Mouse (Mus musculus): ENCODE results near the gene Mta2. TPM values are rescaled to one million over a fixed set of nuclear protein-coding genes. Genes with fewer than 3 reads are reported as not detected.

Gene Mta2
- total and polyA plus RNA-seq, 3 experiments: 116 to 171 (median 167) TPM

GRCm38 (mm10) chr19:8892829-8893766, 48.6 kb upstream of the Mta2 start, which contains the start of gene Ints5:
Gene Ints5 (plus strand): TSS chr19:8893005.
- Histone ChIP-seq H3K27me3 (ENCODE audit: control insufficient read depth in 1 of 2, insufficient read depth in 2 of 2, low read length in 2 of 2) (no peaks in the 10 kb centered on the region), H3K9ac (ENCODE audit: control insufficient read depth, low read depth, low read length, poor library complexity, severe bottlenecking) (peak within 1 kb of the TSS; percentile 89), H3K27ac (ENCODE audit: control insufficient read depth, low read depth, low read length) (peak within 1 kb of the TSS; percentile 91), H3K9me3 (replicated peaks; ENCODE audit: insufficient read depth, low read length) (no peaks in the 10 kb centered on the region), H3K4me1 (ENCODE audit: control insufficient read depth in 1 of 2, insufficient read depth in 2 of 2, low read length in 2 of 2) (peaks cover 4 to 20% of the 10 kb centered on the region in 2 experiments; a peak in 3 of 4 replicates), H3K4me3 (ENCODE audit: control insufficient read depth in 1 of 2, insufficient read depth in 1 of 2, low read depth in 2 of 2, low read length in 2 of 2) (peak within 1 kb of the TSS; percentile 75 to 76), H3K79me2 (ENCODE audit: control insufficient read depth, insufficient read depth, low read length, poor library complexity) (peaks cover 56% of the 10 kb centered on the region), H3K36me3 (ENCODE audit: control insufficient read depth in 1 of 2, insufficient read depth in 2 of 2, low read length in 2 of 2) (peaks cover 0 to 38% of the 10 kb centered on the region in 2 experiments; a peak in 2 of 4 replicates)
- peak; percentile 95 for DNase-seq (ENCODE audit: low read depth, low spot score)
- TF ChIP-seq EP300 (IDR thresholded peaks at IDR 0.05; ENCODE audit: low read depth in 1 of 2, low read length in 2 of 2) (peak in 1 of 2 experiments; percentile 46; a peak in 1 of 4 replicates), ZMIZ1 (IDR thresholded peaks at IDR 0.05; ENCODE audit: low read depth, low read length) (peak; percentile 57), ELF1 (IDR thresholded peaks at IDR 0.05; ENCODE audit: low read depth, low read length) (peak; percentile 43; the same call in 1 of the 2 replicates), MAX (IDR thresholded peaks at IDR 0.05; ENCODE audit: low read length) (peak; percentile 80), SMC3 (IDR thresholded peaks at IDR 0.05; ENCODE audit: low read depth, low read length) (no peak), ZC3H11A (IDR thresholded peaks at IDR 0.05; ENCODE audit: low read depth, low read length) (no peak), USF1 (IDR thresholded peaks at IDR 0.05; ENCODE audit: low read depth, low read length) (0 out of 2 replicates have a peak, but pooled peaks have one; percentile 28), TBP (IDR thresholded peaks at IDR 0.05; ENCODE audit: low read depth, low read length) (peak; percentile 96), GATA1 (IDR thresholded peaks at IDR 0.05; ENCODE audit: low read depth, low read length) (peak; percentile 85), MAZ (IDR thresholded peaks at IDR 0.05; ENCODE audit: low read depth, low read length) (peak; percentile 73; the same call in 1 of the 2 replicates), MXI1 (IDR thresholded peaks at IDR 0.05; ENCODE audit: low read depth, low read length) (no peak; the same call in 1 of the 2 replicates), TCF12 (IDR thresholded peaks at IDR 0.05; ENCODE audit: low read depth, low read length) (peak; percentile 83), NELFE (IDR thresholded peaks at IDR 0.05; ENCODE audit: low read depth, low read length) (peak; percentile 93), ETS1 (IDR thresholded peaks at IDR 0.05; ENCODE audit: low read depth, low read length) (peak; percentile 35), SIN3A (IDR thresholded peaks at IDR 0.05; ENCODE audit: low read length) (peak; percentile 90), CTCF (IDR thresholded peaks at IDR 0.05 in 2 of 3, conservative IDR thresholded peaks at IDR 0.05 in 1 of 3; ENCODE audit: control insufficient read depth in 1 of 3, insufficient read depth in 1 of 3, low read depth in 2 of 3, low read length in 3 of 3, poor library complexity in 1 of 3, severe bottlenecking in 1 of 3) (no peak), UBTF (IDR thresholded peaks at IDR 0.05; ENCODE audit: borderline replicate concordance, insufficient read depth, low read depth, low read length) (peak; percentile 87; the same call in 1 of the 2 replicates), NRF1 (IDR thresholded peaks at IDR 0.05; ENCODE audit: insufficient read depth, low read depth, low read length, poor library complexity, severe bottlenecking) (peak; percentile 87), MYC (IDR thresholded peaks at IDR 0.05; ENCODE audit: low read depth, low read length) (peak; percentile 91), JUND (IDR thresholded peaks at IDR 0.05; ENCODE audit: low read depth, low read length) (no peak), RCOR1 (IDR thresholded peaks at IDR 0.05; ENCODE audit: low read depth, low read length) (peak; percentile 23; the same call in 1 of the 2 replicates), POLR2A (IDR thresholded peaks at IDR 0.05; ENCODE audit: control insufficient read depth in 1 of 2, insufficient read depth in 1 of 2, low read depth in 1 of 2, low read length in 2 of 2, poor library complexity in 1 of 2) (peak; percentile 91 to 95), POLR2AphosphoS2 (IDR thresholded peaks at IDR 0.05; ENCODE audit: low read length) (peak; percentile 89), HCFC1 (IDR thresholded peaks at IDR 0.05; ENCODE audit: low read depth, low read length) (peak; percentile 92)
